Mouse (Mus musculus): Measurements from ENCODE around the gene Upf3a. TPM values are rescaled to one million over a fixed set of nuclear protein-coding genes. Genes with fewer than 3 reads are reported as not detected.
A peak's percentile ranks its signal among the peaks of the same experiment; 100 is the strongest.
"Not testable (repeated sequence)": the region's sequence is repeated elsewhere in the genome, so short reads cannot be mapped to it uniquely, and the experiment has no call there.

Gene Upf3a
- polyA plus RNA-seq, 1 experiment from 2014 or later, result 39.9 TPM

DNA sequence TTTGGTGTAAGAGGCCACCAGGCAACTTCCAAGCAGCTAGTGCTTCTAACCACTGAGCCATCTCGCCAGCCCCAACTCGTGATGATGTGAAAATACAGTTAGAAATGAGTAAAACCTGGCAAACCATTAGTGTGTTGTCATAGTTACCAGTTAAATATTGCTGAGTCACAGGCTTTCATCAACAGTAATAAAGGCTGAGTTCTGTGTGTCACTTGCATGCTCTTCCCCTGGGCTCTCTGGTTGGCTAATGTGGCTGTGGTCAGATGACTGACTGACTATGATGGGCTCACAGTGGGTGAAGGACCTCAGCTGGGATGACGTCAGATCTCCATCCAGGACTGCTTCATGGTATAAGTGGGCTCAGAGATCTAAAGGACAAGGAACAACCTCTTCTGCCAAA, 4.9 kb upstream of the Upf3a start:
- Histone ChIP-seq H3K36me3 (peaks cover 62% of the 10 kb centered on the region), H3K27me3 (no peaks in the 10 kb centered on the region), H3K4me2 (replicated peaks) (no peak overlapping the region), H3K4me1 (peaks cover 7% of the 10 kb centered on the region), H3K9ac (no peak overlapping the region), H3K9me3 (replicated peaks) (no peaks in the 10 kb centered on the region), H3K27ac (replicated peaks) (no peak overlapping the region), H3K4me3 (replicated peaks) (no peak overlapping the region)
- ATAC-seq (ENCODE audit: insufficient number of reproducible peaks, low FRiP score, low TSS enrichment, low read depth), result no peak
- 81% methylated on average over 3 of the region's 3 CpGs for WGBS

DNA sequence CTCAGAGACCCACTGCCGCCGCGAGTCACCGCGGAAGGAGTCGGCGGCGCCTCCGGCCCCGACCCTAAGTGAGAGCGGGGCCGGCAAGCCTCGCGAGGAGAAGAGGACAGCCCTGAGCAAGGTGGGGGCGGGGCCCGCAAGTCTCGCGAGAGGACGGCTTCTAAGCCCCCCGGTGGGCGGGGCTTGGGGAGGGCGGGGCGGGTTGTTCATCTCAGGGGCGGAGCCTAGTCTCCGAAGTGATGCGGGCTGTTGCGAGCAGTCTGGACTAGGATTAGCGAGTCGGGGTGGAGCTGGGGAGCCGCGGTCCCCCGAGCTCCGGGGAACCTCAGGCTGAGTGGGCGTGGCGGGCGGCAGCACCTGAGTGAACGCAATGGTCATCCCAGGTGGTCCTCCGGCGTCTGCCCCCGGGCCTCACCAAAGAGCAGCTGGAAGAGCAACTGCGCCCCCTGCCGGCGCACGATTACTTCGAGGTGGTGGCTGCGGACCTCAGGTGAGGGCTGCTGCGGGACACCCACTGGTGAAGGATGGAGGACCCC, 417 bp downstream of the Upf3a start:
- Histone ChIP-seq H3K4me1 (peaks cover 11% of the 10 kb centered on the region), H3K27me3 (no peaks in the 10 kb centered on the region), H3K9me3 (replicated peaks) (no peaks in the 10 kb centered on the region), H3K4me3 (replicated peaks) (peak overlapping the region; percentile 62), H3K4me2 (replicated peaks) (peak overlapping the region; percentile 88), H3K27ac (replicated peaks) (peak overlapping the region; percentile 98), H3K9ac (peak overlapping the region; percentile 93), H3K36me3 (peaks cover 37% of the 10 kb centered on the region)
- ATAC-seq (ENCODE audit: insufficient number of reproducible peaks, low FRiP score, low TSS enrichment, low read depth), result peak; percentile 94
- WGBS, result 0% methylated on average over 47 of the region's 47 CpGs

GRCm38 (mm10) chr8:13789606-13790005, 4.2 kb downstream of the Upf3a start:
- 90% methylated on average over 8 of the region's 8 CpGs for WGBS
- no peak overlapping the region for H3K9ac ChIP-seq
- H3K9me3 ChIP-seq (replicated peaks), result no peaks in the 10 kb centered on the region
- ATAC-seq (ENCODE audit: insufficient number of reproducible peaks, low FRiP score, low TSS enrichment, low read depth), result no peak
- H3K27ac ChIP-seq (replicated peaks), result no peak overlapping the region
- H3K4me1 ChIP-seq, result peaks cover 10% of the 10 kb centered on the region
- H3K27me3 ChIP-seq, result no peaks in the 10 kb centered on the region
- H3K4me2 ChIP-seq (replicated peaks), result no peak overlapping the region
- no peak overlapping the region for H3K4me3 ChIP-seq (replicated peaks)
- H3K36me3 ChIP-seq, result peaks cover 38% of the 10 kb centered on the region

DNA sequence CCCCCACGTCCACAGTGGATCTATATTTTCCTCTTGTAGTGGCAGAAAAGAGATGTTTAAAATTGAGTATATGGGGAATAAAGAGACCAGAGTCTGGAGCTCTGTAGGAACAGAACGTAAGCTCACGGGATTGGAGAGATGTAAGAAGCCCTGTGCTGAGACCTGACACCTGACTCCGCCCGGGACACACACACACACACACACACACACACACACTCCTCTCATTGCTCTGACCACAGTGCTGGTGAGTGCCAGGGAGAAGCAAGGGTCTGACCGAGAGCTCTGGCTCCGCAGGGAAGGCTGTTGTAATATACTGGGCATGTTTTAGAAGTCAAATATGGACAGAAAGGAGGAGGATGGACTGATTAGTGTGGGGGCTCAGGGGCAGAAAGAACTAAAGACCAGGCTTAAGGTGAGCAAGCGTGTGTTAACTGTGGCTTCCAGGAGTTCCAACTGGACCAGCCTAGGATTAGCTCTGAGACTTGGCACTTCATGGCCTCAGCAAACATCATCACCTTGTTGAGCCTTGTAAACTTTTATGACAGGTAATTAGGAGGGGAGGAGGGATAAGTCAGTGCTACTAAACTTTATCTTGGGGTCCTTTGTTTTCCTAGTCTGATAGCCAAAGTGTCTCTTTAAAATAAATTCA, 7.8 kb downstream of the Upf3a start:
- H3K27me3 ChIP-seq, result no peaks in the 10 kb centered on the region
- no peak overlapping the region for H3K9ac ChIP-seq
- no peak for ATAC-seq (ENCODE audit: insufficient number of reproducible peaks, low FRiP score, low TSS enrichment, low read depth)
- no peak overlapping the region for H3K27ac ChIP-seq (replicated peaks)
- peaks cover 64% of the 10 kb centered on the region for H3K36me3 ChIP-seq
- WGBS, result 90% methylated on average over 8 of the region's 8 CpGs
- H3K9me3 ChIP-seq (replicated peaks), result no peaks in the 10 kb centered on the region
- no peaks in the 10 kb centered on the region for H3K4me1 ChIP-seq
- H3K4me3 ChIP-seq (replicated peaks), result no peak overlapping the region
- no peak overlapping the region for H3K4me2 ChIP-seq (replicated peaks)

GRCm38 (mm10) chr8:13793746-13794101, 8.3 kb downstream of the Upf3a start:
- H3K27me3 ChIP-seq, result no peaks in the 10 kb centered on the region
- H3K36me3 ChIP-seq, result peaks cover 65% of the 10 kb centered on the region
- no peak overlapping the region for H3K27ac ChIP-seq (replicated peaks)
- WGBS, result 94% methylated on average over 11 of the region's 11 CpGs
- H3K9me3 ChIP-seq (replicated peaks), result no peaks in the 10 kb centered on the region
- H3K4me3 ChIP-seq (replicated peaks), result no peak overlapping the region
- ATAC-seq (ENCODE audit: insufficient number of reproducible peaks, low FRiP score, low TSS enrichment, low read depth), result no peak
- H3K4me2 ChIP-seq (replicated peaks), result no peak overlapping the region
- H3K9ac ChIP-seq, result no peak overlapping the region
- H3K4me1 ChIP-seq, result no peaks in the 10 kb centered on the region

GRCm38 (mm10) chr8:13797676-13798075, 12.3 kb downstream of the Upf3a start:
- Histone ChIP-seq H3K9ac (no peak overlapping the region), H3K36me3 (peaks cover 52% of the 10 kb centered on the region), H3K4me1 (no peaks in the 10 kb centered on the region), H3K4me2 (replicated peaks) (no peak overlapping the region), H3K27me3 (no peaks in the 10 kb centered on the region), H3K4me3 (replicated peaks) (no peak overlapping the region), H3K9me3 (replicated peaks) (no peaks in the 10 kb centered on the region), H3K27ac (replicated peaks) (no peak overlapping the region)
- ATAC-seq (ENCODE audit: insufficient number of reproducible peaks, low FRiP score, low TSS enrichment, low read depth), result 0 out of 2 replicates have a peak, but pooled peaks have one; percentile 43
- WGBS, result 90% methylated on average over 5 of the region's 5 CpGs

DNA sequence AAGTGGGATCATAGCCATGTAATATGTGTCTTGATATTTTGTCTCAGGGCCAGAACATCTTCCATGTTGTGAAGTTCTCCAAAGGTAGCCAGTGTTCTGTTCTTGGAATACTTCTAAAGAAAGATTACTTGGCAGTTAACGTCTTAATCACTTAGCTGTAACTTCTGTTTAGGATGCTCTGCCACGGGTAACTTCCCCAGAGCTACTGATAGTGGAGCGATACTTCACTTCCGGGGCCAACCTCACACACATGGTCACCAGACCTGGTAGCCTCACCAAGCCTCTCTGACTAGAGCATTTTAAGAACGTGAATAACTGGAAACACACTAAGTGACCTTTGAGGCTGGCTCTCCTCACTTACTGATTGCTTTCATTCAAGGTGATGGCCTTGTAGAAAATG, 14.2 kb downstream of the Upf3a start:
- Histone ChIP-seq H3K4me3 (replicated peaks) (no peak overlapping the region), H3K36me3 (peaks cover 42% of the 10 kb centered on the region), H3K4me2 (replicated peaks) (no peak overlapping the region), H3K9me3 (replicated peaks) (no peaks in the 10 kb centered on the region), H3K27me3 (no peaks in the 10 kb centered on the region), H3K4me1 (no peaks in the 10 kb centered on the region), H3K9ac (no peak overlapping the region), H3K27ac (replicated peaks) (no peak overlapping the region)
- ATAC-seq (ENCODE audit: insufficient number of reproducible peaks, low FRiP score, low TSS enrichment, low read depth), result no peak
- WGBS, result 83% methylated on average over 5 of the region's 5 CpGs

- 70% methylated on average over 7 of the region's 7 CpGs for WGBS
- no peak for ATAC-seq (ENCODE audit: insufficient number of reproducible peaks, low FRiP score, low TSS enrichment, low read depth)
- Histone ChIP-seq H3K9me3 (replicated peaks) (no peaks in the 10 kb centered on the region), H3K4me2 (replicated peaks) (no peak overlapping the region), H3K9ac (no peak overlapping the region), H3K27ac (replicated peaks) (no peak overlapping the region), H3K36me3 (no peaks in the 10 kb centered on the region), H3K4me3 (replicated peaks) (no peak overlapping the region), H3K4me1 (no peaks in the 10 kb centered on the region), H3K27me3 (no peaks in the 10 kb centered on the region)
Measured at GRCm38 (mm10) chr8:13828598-13829172, 43.3 kb downstream of the Upf3a start.

- not testable (repeated sequence) for H3K27ac ChIP-seq (replicated peaks); H3K36me3 ChIP-seq; H3K9me3 ChIP-seq (replicated peaks); H3K4me2 ChIP-seq (replicated peaks); ATAC-seq (ENCODE audit: insufficient number of reproducible peaks, low FRiP score, low TSS enrichment, low read depth); H3K4me1 ChIP-seq; H3K9ac ChIP-seq; H3K4me3 ChIP-seq (replicated peaks); H3K27me3 ChIP-seq
- WGBS, result 89% methylated on average over 5 of the region's 5 CpGs
Measured at GRCm38 (mm10) chr8:13838289-13838688, 52.9 kb downstream of the Upf3a start, which contains the start of gene AF366264. Gene AF366264, minus strand, starts transcription at chr8:13838389.

DNA sequence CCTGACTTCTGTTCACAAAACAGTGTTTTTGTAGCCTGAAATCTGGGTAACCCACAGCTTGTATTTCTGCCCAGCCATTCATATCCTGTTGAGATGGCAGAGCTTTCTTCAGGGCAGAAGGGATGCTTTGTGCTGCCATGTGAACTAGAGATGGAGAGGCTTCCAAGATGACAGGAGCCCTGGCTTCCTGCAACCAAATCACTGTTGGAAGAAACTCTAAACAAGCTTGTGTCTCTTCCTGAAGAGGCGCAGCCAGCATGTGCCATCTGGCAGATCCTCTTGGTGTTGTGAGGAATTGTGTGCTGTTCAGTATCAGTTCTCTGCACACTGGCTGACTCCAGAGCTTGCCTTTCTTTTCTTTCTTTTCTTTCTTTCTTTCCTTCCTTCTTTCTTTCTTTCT, 57.9 kb downstream of the Upf3a start:
- H3K4me2 ChIP-seq (replicated peaks); H3K9ac ChIP-seq; ATAC-seq (ENCODE audit: insufficient number of reproducible peaks, low FRiP score, low TSS enrichment, low read depth); H3K4me1 ChIP-seq; H3K9me3 ChIP-seq (replicated peaks); H3K4me3 ChIP-seq (replicated peaks); H3K36me3 ChIP-seq; H3K27ac ChIP-seq (replicated peaks); H3K27me3 ChIP-seq: not testable (repeated sequence)
- 83% methylated on average over 1 of the region's 1 CpGs for WGBS

Measured in embryonic facial prominence, embryonic 15.5 days (tissue).